Mouse (Mus musculus) liver, embryonic 14.5 days (tissue): Measurements from ENCODE around the gene 3110082J24Rik. TPM values are rescaled to one million over a fixed set of nuclear protein-coding genes. Genes with fewer than 3 reads are reported as not detected.

ENCODE experiments used
- ATAC-seq: fragments of 200-750 bp; cut with Nextera tagmentation; 2 replicates; pipeline ENCODE4 v1.8.0; 2017; ENCODE audit warnings: moderate number of reproducible peaks, mild to moderate bottlenecking, moderate library complexity; ENCODE audit not compliant: insufficient read depth
- DNase-seq, 3 experiments: peaks; one replicate each; pipeline ENCODE4 v3.0.0-alpha.2; 2012 to 2013; ENCODE audit warnings: low read depth in 3 of 3, low spot score in 3 of 3
- H3K27ac ChIP-seq: fragments of 300-500 bp; sonication (generic); 2 replicates; pipeline ENCODE4 v1.5.1; 2014; ENCODE audit warnings: moderate library complexity, mild to moderate bottlenecking, control low read depth, inconsistent platforms
- H3K27me3 ChIP-seq: fragments of 300-500 bp; sonication (generic); 2 replicates; pipeline ENCODE4 v1.6.1; 2014; ENCODE audit warnings: mild to moderate bottlenecking, low read length, moderate library complexity; ENCODE audit not compliant: control insufficient read depth, insufficient read depth
- H3K36me3 ChIP-seq: fragments of 300-500 bp; sonication (generic); replicated peaks from 2 replicates; pipeline ENCODE4 v1.6.1; 2014; ENCODE audit warnings: low read depth; ENCODE audit not compliant: control insufficient read depth, insufficient read depth
- H3K4me1 ChIP-seq, 2 experiments: fragments of 200-500 bp in 1 of 2; fragments of 300-500 bp in 1 of 2; sonication (generic) in 1 of 2; replicated peaks; 2 replicates each; pipeline ENCODE4 v1.6.1; 2012 to 2014; ENCODE audit warnings: antibody characterized with exemption in 1 of 2, inconsistent platforms in 1 of 2, low read length in 1 of 2; ENCODE audit not compliant: control insufficient read depth in 2 of 2, insufficient read depth in 2 of 2
- H3K4me2 ChIP-seq: fragments of 300-500 bp; sonication (generic); 2 replicates; pipeline ENCODE4 v1.6.1; 2014; ENCODE audit warnings: low read depth, mild to moderate bottlenecking, control low read depth, moderate library complexity
- H3K4me3 ChIP-seq, 2 experiments: fragments of 200-500 bp in 1 of 2; fragments of 300-500 bp in 1 of 2; sonication (generic) in 1 of 2; 2 replicates each; pipeline ENCODE4 v1.5.1; 2012 to 2014; ENCODE audit warnings: low read depth in 2 of 2, low read length in 2 of 2, mild to moderate bottlenecking in 2 of 2, control low read depth in 1 of 2, inconsistent platforms in 1 of 2, moderate library complexity in 1 of 2; ENCODE audit not compliant: insufficient read depth in 1 of 2
- H3K9ac ChIP-seq: fragments of 300-500 bp; sonication (generic); replicated peaks from 2 replicates; pipeline ENCODE4 v1.6.1; 2014; ENCODE audit warnings: mild to moderate bottlenecking, control low read depth, moderate library complexity
- H3K9me3 ChIP-seq: fragments of 300-500 bp; sonication (generic); 2 replicates; pipeline ENCODE4 v1.6.1; 2016; ENCODE audit warnings: low read length, mixed read lengths; ENCODE audit not compliant: control insufficient read depth
- CTCF ChIP-seq: IDR thresholded peaks from 2 replicates; pipeline ENCODE4 v1.5.1; 2016; ENCODE audit warnings: antibody characterized with exemption, low read depth, control low read depth
- EP300 ChIP-seq: IDR thresholded peaks from 2 replicates; pipeline ENCODE4 v1.6.1; 2016; ENCODE audit warnings: antibody characterized with exemption, low read depth
- WGBS: fragments of 180-500 bp; shearing (Covaris S2); extraction: QIAGEN DNeasy Blood & Tissue Kit; methylation state at CpG from one replicate; pipeline ENCODE4 v1.1.7; 2014; ENCODE audit not compliant: insufficient replicate concordance; 5-methylcytosine and 5-hydroxymethylcytosine counted together
- polyA plus RNA-seq, 2 experiments: library from polyadenylated mRNA; depleted of rRNA in 1 of 2; stranded (reverse) in 1 of 2; unstranded in 1 of 2; fragments of >200 nt; fragmentation: Nextera tagmentation in 1 of 2; extraction: Ambion mirVana in 1 of 2; gene quantifications; 2 replicates each; pipeline versions ENCODE4 v1.2.1 to v1.2.3; 2012 to 2014

The 3110082J24Rik gene
- polyA plus RNA-seq, 2 experiments, result not detected

DNA sequence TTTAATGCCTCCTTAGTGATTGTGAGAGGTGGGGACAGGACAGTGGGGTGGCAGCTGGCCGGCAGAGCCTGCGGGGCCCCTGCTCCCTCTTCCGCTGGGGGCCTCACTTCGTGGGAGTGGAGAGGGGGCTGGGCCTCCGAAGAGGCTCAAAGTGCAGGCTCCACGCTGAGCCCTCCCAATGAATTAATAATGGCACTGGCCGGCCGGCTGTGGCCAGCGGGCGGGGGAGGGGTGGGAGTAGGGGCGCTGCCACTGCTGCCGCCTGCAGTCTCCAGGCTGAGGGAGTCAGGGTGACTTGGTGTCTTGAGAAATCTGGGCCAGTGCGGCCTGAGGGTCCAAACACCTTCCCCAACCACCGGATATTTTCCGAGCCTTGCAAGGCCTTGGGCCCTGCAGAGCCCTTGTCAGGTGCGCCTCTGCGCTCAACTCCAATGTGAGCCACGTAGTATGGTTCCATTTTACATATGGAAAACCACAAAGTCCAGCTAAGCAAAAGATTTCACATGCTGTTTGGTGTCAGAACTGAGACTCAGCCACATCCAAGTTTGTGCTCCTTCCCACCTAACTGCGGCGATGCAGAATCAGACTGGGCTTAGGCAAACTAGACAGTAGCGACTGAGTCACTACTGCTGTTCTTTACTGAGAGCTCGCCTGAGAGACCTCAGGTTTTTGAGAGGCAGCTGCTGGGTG lies 4.6 kb upstream of the 3110082J24Rik start:
- H3K27ac ChIP-seq, result no peak overlapping the region
- 17% methylated on average over 22 of the region's 22 CpGs for WGBS
- H3K4me1 ChIP-seq, result peaks cover 0 to 6% of the 10 kb centered on the region in 2 experiments; a peak in 2 of 4 replicates
- DNase-seq, result no peak
- no peak overlapping the region for H3K4me3 ChIP-seq
- peaks cover 81% of the 10 kb centered on the region for H3K27me3 ChIP-seq
- TF ChIP-seq CTCF, result no peak
- no peak for TF ChIP-seq EP300
- no peaks in the 10 kb centered on the region for H3K36me3 ChIP-seq
- H3K9me3 ChIP-seq, result no peaks in the 10 kb centered on the region
- no peak overlapping the region for H3K9ac ChIP-seq
- ATAC-seq, result no peak
- H3K4me2 ChIP-seq, result peak overlapping the region; percentile 30

DNA sequence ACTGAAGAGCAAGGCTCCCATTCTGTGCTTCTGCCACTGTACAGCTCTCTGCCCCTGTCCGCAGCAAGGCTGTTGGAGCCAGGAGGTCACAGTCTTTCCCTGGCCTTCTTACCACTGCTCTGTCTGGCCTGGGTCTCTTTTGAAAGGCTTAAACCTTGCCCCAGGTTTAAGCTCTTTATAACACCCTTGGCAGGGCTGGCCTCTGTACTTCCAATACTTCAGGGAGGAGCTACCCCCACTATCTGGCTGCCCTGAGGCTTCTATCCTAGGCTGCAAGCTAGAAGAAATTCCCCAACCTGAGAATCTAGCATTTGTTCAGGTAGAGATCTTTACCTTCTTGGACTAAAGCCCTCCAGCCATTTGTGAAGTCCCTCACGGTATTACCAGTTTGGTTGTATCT lies 4.0 kb upstream of the 3110082J24Rik start:
- Histone ChIP-seq H3K27ac (no peak overlapping the region), H3K36me3 (no peaks in the 10 kb centered on the region), H3K9me3 (no peaks in the 10 kb centered on the region), H3K9ac (no peak overlapping the region), H3K4me3 (no peak overlapping the region), H3K4me1 (peaks cover 0 to 6% of the 10 kb centered on the region in 2 experiments; a peak in 2 of 4 replicates), H3K27me3 (peaks cover 84% of the 10 kb centered on the region), H3K4me2 (no peak overlapping the region)
- DNase-seq (no peak), ATAC-seq (no peak)
- TF ChIP-seq CTCF, result no peak
- no peak for TF ChIP-seq EP300
- 53% methylated on average over 2 of the region's 2 CpGs for WGBS

DNA sequence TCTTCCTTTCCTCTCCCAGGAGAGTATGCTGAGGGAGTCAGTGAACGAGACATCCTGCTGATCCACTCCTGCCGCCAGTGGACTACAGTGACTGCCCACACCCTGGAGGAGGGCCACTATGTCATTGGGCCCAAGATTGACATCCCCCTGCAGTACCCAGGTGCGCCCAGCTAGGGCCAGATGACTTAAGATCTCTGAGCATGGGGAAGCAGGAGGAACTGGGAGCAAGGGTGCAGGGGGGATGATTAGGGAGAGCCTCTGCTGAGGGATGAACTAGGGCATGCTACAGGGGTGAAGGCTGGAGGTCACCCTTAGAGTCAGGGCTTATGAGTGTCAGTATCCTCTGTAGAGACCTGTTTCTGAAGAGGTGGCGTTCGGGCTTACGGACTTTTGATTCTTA lies 2.3 kb upstream of the 3110082J24Rik start:
- Histone ChIP-seq H3K4me3 (no peak overlapping the region), H3K27me3 (peaks cover 84% of the 10 kb centered on the region), H3K9me3 (no peaks in the 10 kb centered on the region), H3K4me1 (peaks cover 0 to 6% of the 10 kb centered on the region in 2 experiments; a peak in 2 of 4 replicates), H3K36me3 (no peaks in the 10 kb centered on the region), H3K27ac (no peak overlapping the region), H3K4me2 (no peak overlapping the region), H3K9ac (no peak overlapping the region)
- WGBS, result 67% methylated on average over 6 of the region's 6 CpGs
- ATAC-seq, result no peak
- no peak for DNase-seq
- TF ChIP-seq CTCF, result no peak

DNA sequence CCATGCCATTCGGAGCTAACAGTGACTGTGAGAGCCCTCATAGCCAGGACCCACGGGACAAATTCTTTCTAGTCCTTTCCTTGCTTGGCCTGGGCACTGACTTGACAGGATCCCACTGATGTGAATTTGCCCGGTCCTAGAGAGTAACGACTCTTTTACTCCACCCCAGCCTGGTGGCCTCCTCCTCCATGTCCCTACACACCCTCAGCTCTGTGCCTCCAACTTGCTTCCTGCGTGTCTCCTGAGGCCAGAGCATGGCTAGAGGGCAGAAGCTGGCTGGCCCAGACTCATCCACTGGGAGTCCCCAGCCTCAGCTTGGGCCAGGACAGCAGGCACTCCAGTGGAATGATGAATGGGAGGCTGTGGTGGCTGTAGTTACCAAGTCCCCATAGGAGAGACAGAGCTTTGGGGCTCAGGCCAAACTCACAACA lies 1.7 kb upstream of the 3110082J24Rik start:
- H3K36me3 ChIP-seq, result no peaks in the 10 kb centered on the region
- H3K27me3 ChIP-seq, result peaks cover 79% of the 10 kb centered on the region
- H3K9me3 ChIP-seq, result no peaks in the 10 kb centered on the region
- H3K9ac ChIP-seq, result no peak overlapping the region
- H3K4me2 ChIP-seq, result no peak overlapping the region
- no peak overlapping the region for H3K4me3 ChIP-seq
- 18% methylated on average over 5 of the region's 5 CpGs for WGBS
- TF ChIP-seq CTCF, result no peak
- no peak for TF ChIP-seq EP300
- H3K4me1 ChIP-seq, result peaks cover 0 to 6% of the 10 kb centered on the region in 2 experiments; a peak in 2 of 4 replicates
- no peak overlapping the region for H3K27ac ChIP-seq
- DNase-seq (no peak), ATAC-seq (no peak)

DNA sequence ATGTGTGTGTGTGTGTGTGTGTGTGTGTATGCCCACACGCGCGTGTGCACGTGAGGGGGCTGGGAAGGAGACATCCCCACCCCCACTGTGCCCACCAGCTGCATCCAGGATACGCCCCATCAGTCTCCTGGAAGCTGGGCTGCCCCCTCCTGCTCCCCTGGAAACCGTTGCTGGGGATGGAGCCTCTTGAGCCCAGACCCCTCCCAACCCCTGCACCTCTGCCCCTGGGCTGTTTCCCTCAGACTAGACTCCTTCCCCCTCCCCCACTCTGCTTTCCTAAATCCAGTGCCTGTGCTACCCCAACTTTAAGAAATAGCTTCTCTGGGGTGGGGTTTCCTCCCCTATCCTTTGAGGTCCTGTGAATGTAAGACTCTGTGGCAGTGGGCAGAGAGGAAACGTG lies 1.3 kb upstream of the 3110082J24Rik start:
- WGBS, result 13% methylated on average over 7 of the region's 7 CpGs
- Histone ChIP-seq H3K27me3 (peaks cover 74% of the 10 kb centered on the region), H3K4me2 (no peak overlapping the region), H3K9ac (no peak overlapping the region), H3K36me3 (no peaks in the 10 kb centered on the region), H3K9me3 (no peaks in the 10 kb centered on the region), H3K4me3 (no peak overlapping the region), H3K4me1 (peaks cover 0 to 6% of the 10 kb centered on the region in 2 experiments; a peak in 2 of 4 replicates), H3K27ac (no peak overlapping the region)
- no peak for ATAC-seq
- DNase-seq, result no peak
- TF ChIP-seq CTCF (no peak), EP300 (no peak)
